Mouse (Mus musculus) right cerebral cortex, postnatal 10 days (tissue): ENCODE measurements around the gene 1700037H04Rik.

ENCODE experiments used
- DNase-seq, 2 experiments: peaks; one replicate each; pipeline ENCODE4 v3.0.0; 2021; ENCODE audit warnings: low spot score in 2 of 2

The 1700037H04Rik gene

GRCm38 (mm10) chr2:131159938-131160581, at the start of gene 1700037H04Rik:
Gene 1700037H04Rik (minus strand): TSS chr2:131160081.
- peak; percentile 99 for DNase-seq

GRCm38 (mm10) chr2:131209125-131209795, 49.4 kb upstream of the 1700037H04Rik start:
- no peak for DNase-seq

- DNase-seq: no peak
Measured at GRCm38 (mm10) chr2:131208356-131208755, 48.5 kb upstream of the 1700037H04Rik start.

GRCm38 (mm10) chr2:131206778-131207177, 46.9 kb upstream of the 1700037H04Rik start, which contains the start of gene Ap5s1:
Gene Ap5s1 (plus strand): TSS chr2:131207078.
- no peak for DNase-seq

- DNase-seq: no peak
Measured at GRCm38 (mm10) chr2:131205521-131206182, 45.8 kb upstream of the 1700037H04Rik start.

GRCm38 (mm10) chr2:131204410-131204981, 44.6 kb upstream of the 1700037H04Rik start:
- peak; percentile 84 to 88 for DNase-seq

- no peak for DNase-seq
Measured at GRCm38 (mm10) chr2:131203816-131204409, 44.0 kb upstream of the 1700037H04Rik start.

- no peak for DNase-seq
Measured at GRCm38 (mm10) chr2:131201262-131201661, 41.4 kb upstream of the 1700037H04Rik start.

GRCm38 (mm10) chr2:131200710-131201109, 40.8 kb upstream of the 1700037H04Rik start:
- DNase-seq: no peak

- DNase-seq: no peak
Measured at GRCm38 (mm10) chr2:131196606-131197316, 36.9 kb upstream of the 1700037H04Rik start.

- DNase-seq: no peak
Measured at GRCm38 (mm10) chr2:131191005-131191390, 31.1 kb upstream of the 1700037H04Rik start.

GRCm38 (mm10) chr2:131190344-131191004, 30.6 kb upstream of the 1700037H04Rik start:
- DNase-seq: no peak

GRCm38 (mm10) chr2:131189521-131190309, 29.8 kb upstream of the 1700037H04Rik start:
- no peak for DNase-seq

- DNase-seq: no peak
Measured at GRCm38 (mm10) chr2:131188311-131188710, 28.4 kb upstream of the 1700037H04Rik start.

- no peak for DNase-seq
Measured at GRCm38 (mm10) chr2:131187602-131187922, 27.7 kb upstream of the 1700037H04Rik start.

GRCm38 (mm10) chr2:131186771-131187601, 27.1 kb upstream of the 1700037H04Rik start, which contains the start of the genes Cdc25b and Spef1:
Gene Cdc25b (plus strand): TSS chr2:131186949.
Gene Spef1 (minus strand): TSS chr2:131187282.
- peak; percentile 87 to 88 for DNase-seq

GRCm38 (mm10) chr2:131186343-131186742, 26.5 kb upstream of the 1700037H04Rik start:
- DNase-seq: no peak

GRCm38 (mm10) chr2:131179990-131180587, 20.2 kb upstream of the 1700037H04Rik start, which contains the start of gene Cenpb:
Gene Cenpb (minus strand): TSS chr2:131180067.
- peak; percentile 88 to 89 for DNase-seq
